Mouse (Mus musculus) G1E (cell line): ENCODE results near the gene Nckap1l. TPM values are rescaled to one million over a fixed set of nuclear protein-coding genes. Genes with fewer than 3 reads are reported as not detected.

ENCODE experiments used
- ATAC-seq: 2 replicates; pipeline ENCODE4 v1.8.0; 2016; ENCODE audit warnings: mild to moderate bottlenecking; ENCODE audit not compliant: insufficient number of reproducible peaks, poor library complexity, low FRiP score, severe bottlenecking; ENCODE audit errors: extremely low read depth
- DNase-seq: peaks from one replicate; pipeline ENCODE4 v3.0.0; 2012; ENCODE audit warnings: low spot score
- H3K27me3 ChIP-seq: 2 replicates; pipeline ENCODE4 v1.6.1; 2012; ENCODE audit warnings: mild to moderate bottlenecking, low read length, inconsistent platforms; ENCODE audit not compliant: insufficient read depth
- H3K36me3 ChIP-seq: replicated peaks from 2 replicates; pipeline ENCODE3; 2012; ENCODE audit warnings: mild to moderate bottlenecking, inconsistent platforms
- H3K4me1 ChIP-seq: 2 replicates; pipeline ENCODE4 v1.6.1; 2012; ENCODE audit warnings: low read depth, low read length, inconsistent platforms, mixed read lengths; ENCODE audit not compliant: insufficient read depth
- H3K4me3 ChIP-seq: 2 replicates; pipeline ENCODE4 v1.5.1; 2012; ENCODE audit warnings: low read depth, mild to moderate bottlenecking, inconsistent platforms, low read length, moderate library complexity, mixed read lengths
- H3K9me3 ChIP-seq: replicated peaks from 2 replicates; pipeline ENCODE4 v1.6.1; 2012; ENCODE audit warnings: inconsistent platforms
- CTCF ChIP-seq: IDR thresholded peaks from 2 replicates; pipeline ENCODE4 v1.5.1; 2012; ENCODE audit warnings: low read depth, low read length, inconsistent platforms, mixed read lengths
- GATA1 ChIP-seq: IDR thresholded peaks from 2 replicates; pipeline ENCODE4 v1.6.1; 2012; ENCODE audit warnings: borderline replicate concordance, low read length, inconsistent platforms, mixed read lengths
- GATA2 ChIP-seq: IDR thresholded peaks from 2 replicates; pipeline ENCODE4 v1.6.1; 2012; ENCODE audit warnings: low read depth, low read length, inconsistent platforms, borderline replicate concordance
- POLR2AphosphoS5 ChIP-seq: IDR thresholded peaks from 2 replicates; pipeline ENCODE4 v1.6.1; 2012; ENCODE audit warnings: low read depth, low read length, inconsistent platforms; ENCODE audit not compliant: insufficient replicate concordance
- TAL1 ChIP-seq: conservative IDR thresholded peaks from 2 replicates; pipeline ENCODE4 v1.6.1; 2012; ENCODE audit warnings: low read depth, low read length, inconsistent platforms, mixed read lengths
- polyA plus RNA-seq: library from polyadenylated mRNA; stranded (reverse); fragments of >175 nt; gene quantifications from 2 replicates; pipeline ENCODE4 v1.2.3, GENCODE M21; 2012
- total RNA-seq, 2 experiments: library from RNA; stranded (forward) in 1 of 2; stranded (reverse) in 1 of 2; fragments of 200-1000 nt in 1 of 2; fragments of >200 nt in 1 of 2; fragmentation: Nextera tagmentation in 1 of 2; gene quantifications; 2 replicates each; pipeline ENCODE4 v1.2.3; 2014 to 2017

The Nckap1l gene
- total and polyA plus RNA-seq, 3 experiments = 3.9 to 21.1 (median 12.6) TPM

GRCm38 (mm10) chr15:103503660-103504059 is 50.1 kb downstream of the Nckap1l start:
- TF ChIP-seq CTCF (no peak), TAL1 (no peak), POLR2AphosphoS5 (no peak), GATA1 (no peak), GATA2 (no peak)
- peaks cover 3% of the 10 kb centered on the region; the same call in 1 of the 2 replicates for H3K27me3 ChIP-seq
- peaks cover 12% of the 10 kb centered on the region for H3K36me3 ChIP-seq
- H3K4me1 ChIP-seq = no peaks in the 10 kb centered on the region; the same call in 1 of the 2 replicates
- DNase-seq (no peak), ATAC-seq (no peak)
- H3K9me3 ChIP-seq = no peaks in the 10 kb centered on the region
- H3K4me3 ChIP-seq = no peak overlapping the region; the same call in 1 of the 2 replicates

DNA sequence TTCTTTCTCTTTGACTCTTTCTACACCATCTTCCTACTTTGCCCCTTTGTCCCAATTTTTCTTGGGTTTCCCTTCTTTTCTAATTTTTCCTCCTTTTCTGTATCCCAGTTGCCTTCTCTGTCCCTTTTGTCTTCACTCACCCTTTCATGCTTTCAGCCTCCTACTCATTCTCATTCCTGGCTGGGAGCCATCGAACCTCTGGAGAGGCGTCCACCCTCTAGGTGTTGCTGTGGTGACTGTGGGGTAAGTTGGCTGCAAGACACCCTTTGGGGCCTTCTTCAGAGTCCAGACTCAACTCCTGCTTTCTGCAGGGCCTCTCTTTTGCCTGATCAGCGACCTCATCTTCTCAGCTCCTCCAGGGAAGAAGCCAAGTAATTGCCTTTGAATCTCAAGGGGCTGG is 55.7 kb downstream of the Nckap1l start:
- peaks cover 6% of the 10 kb centered on the region; the same call in 1 of the 2 replicates for H3K27me3 ChIP-seq
- H3K9me3 ChIP-seq = no peaks in the 10 kb centered on the region
- TF ChIP-seq GATA2 = no peak
- TF ChIP-seq CTCF = no peak
- TF ChIP-seq TAL1 = no peak
- TF ChIP-seq POLR2AphosphoS5 = no peak
- no peak for TF ChIP-seq GATA1
- no peaks in the 10 kb centered on the region for H3K36me3 ChIP-seq
- no peak for DNase-seq
- H3K4me1 ChIP-seq = no peaks in the 10 kb centered on the region
- ATAC-seq = no peak
- no peak overlapping the region for H3K4me3 ChIP-seq

GRCm38 (mm10) chr15:103511652-103512051 is 58.1 kb downstream of the Nckap1l start:
- ATAC-seq (no peak), DNase-seq (no peak)
- no peaks in the 10 kb centered on the region for H3K9me3 ChIP-seq
- no peaks in the 10 kb centered on the region for H3K36me3 ChIP-seq
- TF ChIP-seq TAL1 (no peak), GATA1 (no peak), CTCF (no peak), GATA2 (no peak), POLR2AphosphoS5 (no peak)
- H3K27me3 ChIP-seq = peaks cover 16% of the 10 kb centered on the region; the same call in 1 of the 2 replicates
- H3K4me3 ChIP-seq = no peak overlapping the region
- H3K4me1 ChIP-seq = no peaks in the 10 kb centered on the region

DNA sequence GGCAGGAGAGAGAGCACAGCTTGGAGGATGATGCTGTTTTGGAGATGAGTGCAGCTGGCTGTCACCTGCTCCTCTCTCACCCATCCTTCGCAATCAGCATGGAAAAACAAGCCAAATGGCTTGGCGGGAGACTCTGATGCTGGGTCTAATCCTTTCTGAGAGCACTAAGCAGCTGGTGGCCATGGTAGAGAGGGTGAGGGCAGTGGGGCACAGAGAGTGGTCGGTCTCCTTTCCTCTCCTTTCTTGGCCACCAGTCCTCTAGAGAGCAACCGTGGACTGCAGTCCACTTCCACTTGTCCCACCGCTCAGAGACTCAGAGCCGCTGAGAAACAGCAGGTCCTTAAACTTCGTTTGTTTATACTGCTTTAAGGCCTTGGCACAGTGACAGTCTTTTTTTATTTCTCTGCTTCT is 60.0 kb downstream of the Nckap1l start:
- Histone ChIP-seq H3K27me3 (peaks cover 16% of the 10 kb centered on the region; the same call in 1 of the 2 replicates), H3K9me3 (no peaks in the 10 kb centered on the region), H3K4me3 (no peak overlapping the region), H3K36me3 (no peaks in the 10 kb centered on the region), H3K4me1 (no peaks in the 10 kb centered on the region)
- ATAC-seq = no peak
- TF ChIP-seq POLR2AphosphoS5 (no peak), GATA2 (no peak), CTCF (no peak), TAL1 (no peak), GATA1 (no peak)
- DNase-seq = no peak

DNA sequence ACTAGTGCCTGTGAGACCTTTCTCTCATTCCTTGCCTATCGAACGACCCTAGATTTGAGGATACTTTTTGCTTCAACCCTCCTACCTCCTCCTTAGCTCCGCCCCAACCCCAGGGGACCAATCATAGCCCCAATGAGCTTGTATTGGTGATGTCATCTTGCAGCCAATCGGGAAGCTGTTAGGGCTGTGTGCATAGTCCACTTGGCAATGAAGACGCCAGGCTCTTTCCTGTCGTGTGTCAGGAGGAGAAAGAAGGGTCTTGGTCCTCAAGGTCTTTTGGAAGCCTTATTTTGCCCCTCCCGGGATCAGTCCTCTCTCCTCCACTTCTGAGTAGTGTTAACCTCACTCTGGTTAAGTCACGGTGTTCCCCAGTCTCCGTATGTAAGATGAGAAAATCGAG is 60.5 kb downstream of the Nckap1l start:
- Histone ChIP-seq H3K4me1 (no peaks in the 10 kb centered on the region), H3K9me3 (no peaks in the 10 kb centered on the region), H3K4me3 (no peak overlapping the region), H3K27me3 (peaks cover 16% of the 10 kb centered on the region; the same call in 1 of the 2 replicates), H3K36me3 (no peaks in the 10 kb centered on the region)
- no peak for TF ChIP-seq TAL1
- no peak for TF ChIP-seq GATA2
- TF ChIP-seq CTCF = no peak
- TF ChIP-seq POLR2AphosphoS5 = no peak
- no peak for TF ChIP-seq GATA1
- ATAC-seq = no peak
- DNase-seq = no peak

DNA sequence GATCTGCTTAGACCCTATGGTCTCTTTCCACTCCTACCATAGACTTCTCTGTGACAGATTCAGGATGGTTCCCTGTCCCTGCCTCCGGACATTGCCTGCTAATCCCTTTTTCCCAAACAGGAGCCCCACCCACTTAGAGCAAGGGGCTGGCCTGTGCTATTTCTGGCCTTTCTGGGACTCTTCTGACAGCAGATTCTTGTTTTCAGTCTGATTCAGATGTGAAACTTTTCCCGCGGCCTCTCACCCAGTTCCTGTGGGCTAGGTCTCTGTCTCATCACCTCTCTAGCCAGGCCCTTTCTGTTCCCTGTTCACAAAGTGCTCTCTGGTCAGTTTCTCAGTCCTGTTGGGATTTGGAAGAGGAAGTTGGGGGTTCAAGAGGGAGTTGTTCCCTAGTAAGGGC is 61.3 kb downstream of the Nckap1l start:
- DNase-seq (no peak), ATAC-seq (no peak)
- TF ChIP-seq GATA2 (no peak), POLR2AphosphoS5 (no peak), CTCF (no peak)
- Histone ChIP-seq H3K9me3 (no peaks in the 10 kb centered on the region), H3K36me3 (peaks cover 2% of the 10 kb centered on the region), H3K27me3 (peaks cover 16% of the 10 kb centered on the region; the same call in 1 of the 2 replicates), H3K4me1 (no peaks in the 10 kb centered on the region), H3K4me3 (no peak overlapping the region)

DNA sequence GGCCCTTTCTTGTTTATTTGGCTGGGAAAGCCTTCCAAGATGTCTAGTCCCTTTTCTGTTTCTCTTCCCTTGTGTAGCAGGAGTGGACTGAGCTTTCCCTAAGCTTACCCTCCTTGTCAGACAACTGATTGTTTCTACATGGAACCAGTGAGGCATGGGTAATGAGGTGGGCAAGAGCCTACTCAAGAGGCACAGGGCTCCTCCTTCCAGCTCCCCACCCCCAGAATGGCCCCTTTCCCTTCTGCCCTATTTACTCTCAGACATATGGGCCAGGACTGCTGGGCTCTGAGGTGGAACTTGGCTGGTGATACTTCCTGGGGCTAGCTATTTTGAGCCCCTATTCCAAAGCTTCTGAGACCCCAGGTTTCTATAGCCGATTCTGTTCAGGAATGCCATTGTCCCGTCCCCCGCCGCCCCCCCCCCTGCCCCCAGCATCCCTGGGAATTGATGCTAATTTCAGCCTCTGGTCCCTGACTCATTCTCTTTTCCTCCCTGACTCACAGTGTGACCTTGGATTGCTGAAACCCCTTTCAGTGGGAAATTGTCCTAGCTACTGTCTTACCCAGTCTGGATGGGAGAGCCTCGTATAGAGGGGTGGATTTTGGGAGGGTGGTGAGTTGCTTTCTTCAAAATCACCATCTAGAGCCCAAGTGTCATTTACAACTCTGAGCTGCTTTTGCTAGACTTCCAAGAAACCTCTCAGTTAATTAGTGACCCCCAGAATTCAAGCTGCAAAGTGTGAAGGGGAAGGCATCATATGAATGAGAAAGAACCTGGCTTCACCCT is 65.2 kb downstream of the Nckap1l start:
- ATAC-seq = no peak
- peaks cover 15% of the 10 kb centered on the region for H3K27me3 ChIP-seq
- H3K9me3 ChIP-seq = no peaks in the 10 kb centered on the region
- no peak overlapping the region for H3K4me3 ChIP-seq
- no peaks in the 10 kb centered on the region for H3K4me1 ChIP-seq
- DNase-seq = no peak
- TF ChIP-seq CTCF = no peak
- TF ChIP-seq POLR2AphosphoS5 = no peak
- no peak for TF ChIP-seq GATA1
- TF ChIP-seq TAL1 = no peak
- no peak for TF ChIP-seq GATA2
- peaks cover 10% of the 10 kb centered on the region for H3K36me3 ChIP-seq
